Mouse (Mus musculus) heart, postnatal 36 days (tissue): ENCODE measurements around the gene Hamp. TPM values are rescaled to one million over a fixed set of nuclear protein-coding genes. Genes with fewer than 3 reads are reported as not detected.

ENCODE experiments used
- DNase-seq, 2 experiments: peaks; one replicate each; pipeline ENCODE4 v3.0.0; 2021 to 2022
- intact Hi-C: fragments of 180-260 bp; cut with DNase I; formaldehyde crosslinking; loops from one replicate; pipeline ENCODE4 v1.15.1; 2025
- total RNA-seq, 2 experiments: library from RNA; stranded (reverse); gene quantifications; 2 replicates each; pipeline ENCODE4 v1.2.3; 2021

The Hamp gene
- total RNA-seq, 2 experiments from 2014 or later = 20.2 to 36.3 TPM

DNA sequence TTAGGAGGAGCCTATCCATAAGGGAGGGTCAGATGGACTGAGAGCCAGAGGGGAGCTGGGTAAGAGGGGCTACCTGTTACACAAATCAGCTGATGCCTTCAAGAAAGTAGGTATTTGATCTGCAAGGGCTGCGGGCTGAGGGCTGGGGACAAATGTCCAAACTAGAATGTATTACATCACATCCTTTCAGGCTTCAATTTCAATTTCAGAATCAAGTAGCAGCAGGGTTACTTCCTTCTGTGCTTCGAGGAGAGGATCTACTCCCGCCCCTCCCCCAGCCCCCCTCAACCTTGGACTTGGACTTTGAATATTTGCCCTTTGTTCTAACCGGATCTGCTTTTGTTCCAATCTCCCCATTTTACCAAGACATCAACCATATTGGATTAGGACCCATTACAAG is 26.6 kb downstream of the Hamp start:
- intact Hi-C loops = no loop called here
- DNase-seq = no peak

DNA sequence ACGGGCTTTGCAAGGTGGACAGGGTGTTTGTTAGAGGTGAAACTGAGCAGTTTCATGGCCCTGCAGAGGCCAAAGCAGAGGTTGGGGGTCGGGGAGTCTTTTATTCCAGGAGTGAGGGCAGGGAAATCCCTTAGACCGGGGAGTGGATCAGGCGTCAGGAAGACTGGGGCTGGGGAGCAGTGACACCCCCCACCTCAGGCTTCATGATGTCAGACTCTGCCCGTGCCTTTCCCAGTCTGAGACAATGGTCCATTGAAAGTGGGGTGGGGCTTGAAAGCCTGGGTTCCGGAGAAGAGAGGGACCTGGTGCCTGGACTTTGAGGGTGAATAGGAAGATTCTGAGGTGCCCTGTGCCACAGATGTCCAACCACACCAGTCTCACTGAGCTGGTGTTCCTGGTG is 27.1 kb downstream of the Hamp start:
- intact Hi-C loops = no loop called here
- no peak for DNase-seq

DNA sequence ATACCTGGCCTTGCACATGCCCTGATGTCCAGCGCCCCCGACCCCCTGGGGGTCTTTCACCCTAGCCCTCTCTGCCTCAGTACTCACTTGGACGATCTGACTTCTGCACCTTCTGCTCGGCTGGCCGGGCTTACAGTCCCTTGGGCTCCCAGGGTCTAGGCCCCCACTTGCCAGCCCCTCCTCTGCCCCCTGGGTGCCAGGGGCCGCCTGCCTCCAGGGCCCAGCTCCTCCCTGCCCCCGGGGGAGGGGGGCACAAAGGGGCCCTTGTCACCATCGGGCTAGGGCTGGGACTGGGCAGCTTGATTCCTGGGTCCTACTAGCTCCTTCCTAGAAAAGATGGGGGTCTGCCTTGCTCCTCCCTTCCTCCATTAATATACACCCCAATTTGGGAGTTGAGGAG is 29.1 kb downstream of the Hamp start, which contains the start of gene Mag:
Gene Mag, minus strand, starts transcription at position 142 of the 400 bp plus-strand sequence.
- intact Hi-C loops = no loop called here
- DNase-seq = no peak

DNA sequence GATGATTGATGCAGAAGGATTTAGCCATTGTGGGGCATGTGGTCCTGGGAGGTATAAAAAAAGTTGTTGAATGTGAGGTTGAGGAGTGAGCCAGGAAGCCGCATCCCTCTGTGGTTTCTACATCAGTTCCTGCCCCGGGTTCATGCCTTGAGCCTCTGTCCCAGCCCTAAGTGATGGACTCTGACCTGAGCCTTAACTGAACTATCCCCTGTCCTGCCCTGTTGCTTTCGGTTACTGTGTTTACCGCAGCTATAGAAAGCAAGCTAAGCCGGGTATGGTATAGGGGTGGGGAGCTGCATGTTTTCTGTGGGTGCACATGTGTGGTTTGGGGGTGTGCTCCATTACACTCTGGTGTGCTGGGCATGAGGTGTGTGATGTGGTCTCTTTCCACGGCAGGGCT is 34.1 kb downstream of the Hamp start:
- DNase-seq = no peak
- intact Hi-C loops = no loop called here

DNA sequence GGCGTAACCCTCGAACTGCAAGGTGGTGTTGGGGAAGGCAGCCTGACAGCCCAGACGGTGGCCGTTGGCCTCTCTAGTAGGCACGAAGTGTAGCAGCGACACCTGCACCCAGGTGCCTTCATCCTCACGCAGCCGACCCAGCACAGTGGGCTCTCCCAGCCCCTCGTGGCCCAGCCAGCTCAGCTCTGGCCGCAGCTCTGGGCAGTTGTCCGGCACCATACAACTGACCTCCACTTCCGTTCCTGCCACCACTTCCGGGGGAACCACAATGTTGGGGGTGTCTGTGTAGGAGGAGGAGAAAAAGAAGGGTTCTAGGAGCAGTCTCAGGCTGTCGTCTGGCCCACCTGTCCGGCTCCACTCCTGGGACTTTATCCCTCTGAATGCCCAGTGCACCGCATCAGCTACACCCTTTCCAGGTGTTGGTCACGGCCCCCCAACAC is 34.8 kb downstream of the Hamp start:
- intact Hi-C loops = no loop called here
- DNase-seq = no peak

DNA sequence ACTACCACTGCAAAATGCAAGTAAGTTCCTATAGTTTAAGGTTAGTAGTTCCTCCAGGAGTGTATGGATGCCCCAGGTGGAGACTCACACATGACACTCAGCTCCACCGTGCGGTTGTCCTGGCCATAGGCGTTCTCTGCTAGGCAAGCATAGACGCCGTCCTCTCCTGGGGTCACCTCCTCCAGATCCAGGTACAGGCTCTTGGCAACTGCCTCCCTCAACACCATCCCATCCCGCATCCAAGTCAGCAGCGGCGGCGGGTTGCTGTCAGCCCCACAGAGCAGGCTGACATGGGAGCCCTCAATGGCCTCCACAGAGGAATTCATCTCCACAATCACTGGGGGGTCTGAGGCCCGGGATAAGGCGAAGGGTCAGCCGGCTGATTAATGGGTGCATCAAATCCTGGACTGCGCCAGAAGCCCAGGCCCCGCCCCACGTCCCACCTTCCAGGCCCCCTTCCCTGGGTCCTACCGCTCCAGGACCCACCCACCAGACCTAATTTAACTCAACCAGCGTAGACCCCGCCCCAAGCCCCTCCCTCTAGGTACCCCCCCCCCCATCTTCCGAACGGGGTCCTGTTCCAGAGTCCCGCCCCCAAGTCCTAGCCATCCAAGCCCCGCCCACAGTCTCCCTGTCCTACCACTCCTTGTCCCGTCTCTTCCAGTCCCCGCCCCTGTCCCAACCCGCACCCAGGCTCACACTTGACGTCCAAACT is 35.4 kb downstream of the Hamp start:
- DNase-seq = no peak

DNA sequence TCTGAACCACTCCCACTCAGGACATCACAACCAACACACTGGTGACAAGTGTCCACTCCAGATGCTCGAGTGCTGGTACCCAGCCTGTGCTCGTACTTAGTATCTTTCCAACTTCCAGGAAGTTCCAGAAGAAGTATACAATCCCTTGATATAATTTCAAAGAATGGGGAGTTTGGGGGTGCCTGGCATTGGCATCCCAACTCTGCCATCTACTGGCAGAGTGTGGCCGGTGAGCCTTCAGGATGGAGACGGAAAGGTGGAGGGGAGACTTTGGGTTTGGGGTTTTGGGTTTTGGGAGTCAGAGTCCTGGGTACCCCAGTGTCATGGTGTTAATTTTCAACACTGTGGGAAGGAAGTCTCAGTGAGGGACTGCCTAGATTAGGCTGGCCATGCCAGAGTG is 39.8 kb downstream of the Hamp start:
- DNase-seq = no peak
- intact Hi-C loops = no loop called here

More for the DNA sequence above, 35.4 kb downstream of the Hamp start:
- intact Hi-C loops = no loop called here

DNA sequence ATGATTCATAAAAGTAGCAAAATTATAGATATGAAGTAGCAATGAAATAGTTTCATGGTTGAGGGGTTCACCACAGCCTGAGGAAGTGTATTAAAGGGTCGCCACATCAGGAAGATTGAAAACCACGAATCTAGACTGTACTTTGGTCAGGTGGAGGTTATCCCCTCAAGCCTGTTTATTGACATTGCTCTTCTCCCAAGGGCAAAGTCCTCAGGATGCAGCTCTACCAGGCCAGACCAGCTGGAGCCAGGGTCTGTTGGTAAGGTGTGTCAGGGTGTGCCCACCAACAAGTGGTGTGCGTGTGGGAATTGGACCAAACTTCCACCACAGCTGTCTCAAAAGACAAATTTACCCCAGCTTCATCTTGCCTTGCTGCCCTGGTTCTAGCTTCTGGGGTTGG is 48.6 kb downstream of the Hamp start:
- intact Hi-C loops = no loop called here
- DNase-seq = no peak

DNA sequence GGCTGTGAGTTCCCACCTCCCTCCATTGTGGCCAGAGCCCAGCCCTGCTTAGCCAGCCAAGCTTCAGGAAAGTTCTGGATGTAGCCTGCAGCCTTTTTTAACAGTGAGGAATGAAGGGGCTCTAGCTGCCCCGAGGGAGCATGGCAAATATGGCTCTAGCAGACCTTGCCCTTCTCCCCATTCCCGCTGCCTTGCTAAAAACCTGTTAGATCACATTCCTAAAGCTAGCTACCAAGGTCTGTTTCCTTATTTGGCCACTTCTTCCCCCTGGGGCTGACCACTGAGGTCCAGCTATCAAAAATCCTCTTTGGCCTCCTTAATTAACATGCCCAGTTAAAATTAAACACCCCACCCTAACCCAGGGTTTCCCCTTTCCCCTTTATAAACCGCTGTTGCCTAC is 51.3 kb downstream of the Hamp start:
- no peak for DNase-seq
- intact Hi-C loops = no loop called here

Other genes starting within 250 kb of the Hamp start
- gene 2200002J24Rik, start 245.1 kb downstream of the Hamp start, total RNA-seq = not detected
- gene Atp4a, start 231.8 kb downstream of the Hamp start, total RNA-seq = under 1 TPM in 1 of 2 experiments, not detected in 1; 0.14 TPM
- 100 to 1,000 TPM; 236 to 272 TPM for gene Tmem147, start 214.5 kb downstream of the Hamp start, total RNA-seq
- not detected for gene Gapdhs, start 200.4 kb downstream of the Hamp start, total RNA-seq
- gene Sbsn, start 192.6 kb downstream of the Hamp start, total RNA-seq = 1 to 10 TPM; 1.7 to 2.9 TPM
- 1 to 10 TPM in 1 of 2 experiments, under 1 TPM in 1; 0.73 to 3.4 TPM for gene Dmkn, start 180.3 kb downstream of the Hamp start, total RNA-seq
- not detected for gene Krtdap, start 156.1 kb downstream of the Hamp start, total RNA-seq
- under 1 TPM in 1 of 2 experiments, not detected in 1; 0.14 TPM for gene Ffar2, start 120.3 kb downstream of the Hamp start, total RNA-seq
- not detected for gene Ffar3, start 87.9 kb downstream of the Hamp start, total RNA-seq
- not detected for gene Ffar1, start 82.5 kb downstream of the Hamp start, total RNA-seq
- gene Cd22, start 63.7 kb downstream of the Hamp start, total RNA-seq = 1 to 10 TPM in 1 of 2 experiments, under 1 TPM in 1; 0.46 to 1.7 TPM
- not detected for gene Mag, start 29.2 kb downstream of the Hamp start, total RNA-seq
- 1 to 10 TPM; 2.9 to 4.6 TPM for gene Hamp2, start 19.4 kb downstream of the Hamp start, total RNA-seq
- 100 to 1,000 TPM; 107 to 112 TPM for gene Usf2, start 12.8 kb upstream of the Hamp start, total RNA-seq
- gene Lsr, start 29.4 kb upstream of the Hamp start, total RNA-seq = 1 to 10 TPM; 3.7 to 5.1 TPM
- under 1 TPM in 1 of 2 experiments, not detected in 1; 0.17 TPM for gene Fam187b, start 29.8 kb upstream of the Hamp start, total RNA-seq
- gene Fxyd5, start 98.4 kb upstream of the Hamp start, total RNA-seq = 10 to 100 TPM; 29.3 to 30.8 TPM
- gene Fxyd7, start 107.4 kb upstream of the Hamp start, total RNA-seq = 1 to 10 TPM in 1 of 2 experiments, under 1 TPM in 1; 0.41 to 1.1 TPM
- gene Fxyd1, start 113.2 kb upstream of the Hamp start, total RNA-seq = 100 to 1,000 TPM; 863 to 996 TPM
- 1 to 10 TPM; 3.6 to 5.2 TPM for gene Lgi4, start 115.3 kb upstream of the Hamp start, total RNA-seq
- 1 to 10 TPM; 1.1 to 2.3 TPM for gene Fxyd3, start 132.7 kb upstream of the Hamp start, total RNA-seq
- gene Hpn, start 171.3 kb upstream of the Hamp start, total RNA-seq = 1 to 10 TPM; 1.9 to 3.9 TPM
- 10 to 100 TPM; 29.2 to 29.5 TPM for gene Scn1b, start 183.0 kb upstream of the Hamp start, total RNA-seq
- 10 to 100 TPM; 33.6 to 37.9 TPM for gene Gramd1a, start 211.9 kb upstream of the Hamp start, total RNA-seq